Mouse (Mus musculus) midbrain, embryonic 13.5 days (tissue): ENCODE measurements at regions not wholly inside any gene's neighbourhood (a gene's known extent, or its start where the extent isn't known, plus 50 kb on each side); places are given as distances from the start of the nearest gene placed in this dataset.

Experiments
- ATAC-seq: fragments of 200-750 bp; cut with Nextera tagmentation; 2 replicates; pipeline ENCODE4 v1.8.0; 2017; ENCODE audit warnings: mild to moderate bottlenecking, moderate TSS enrichment, moderate library complexity
- H3K27ac ChIP-seq: fragments of 300-500 bp; sonication (generic); 2 replicates; pipeline ENCODE4 v1.5.1; 2015; ENCODE audit warnings: inconsistent platforms, mild to moderate bottlenecking, moderate library complexity
- H3K27me3 ChIP-seq: fragments of 300-500 bp; sonication (generic); 2 replicates; pipeline ENCODE4 v1.6.1; 2015; ENCODE audit warnings: mild to moderate bottlenecking, inconsistent platforms
- H3K36me3 ChIP-seq: fragments of 300-500 bp; sonication (generic); 2 replicates; pipeline ENCODE4 v1.6.1; 2015; ENCODE audit warnings: mild to moderate bottlenecking, inconsistent platforms
- H3K4me1 ChIP-seq: fragments of 300-500 bp; sonication (generic); replicated peaks from 2 replicates; pipeline ENCODE4 v1.6.1; 2015; ENCODE audit warnings: inconsistent platforms
- H3K4me2 ChIP-seq: fragments of 300-500 bp; sonication (generic); replicated peaks from 2 replicates; pipeline ENCODE4 v1.6.1; 2015; ENCODE audit warnings: moderate library complexity, mild to moderate bottlenecking, inconsistent platforms
- H3K4me3 ChIP-seq: fragments of 300-500 bp; sonication (generic); replicated peaks from 2 replicates; pipeline ENCODE4 v1.5.1; 2015; ENCODE audit warnings: mild to moderate bottlenecking, inconsistent platforms
- H3K9ac ChIP-seq: fragments of 300-500 bp; sonication (generic); replicated peaks from 2 replicates; pipeline ENCODE4 v1.6.1; 2015; ENCODE audit warnings: mild to moderate bottlenecking, inconsistent platforms
- H3K9me3 ChIP-seq: fragments of 300-500 bp; sonication (generic); 2 replicates; pipeline ENCODE4 v1.6.1; 2016; ENCODE audit warnings: mild to moderate bottlenecking, inconsistent platforms
- WGBS: fragments of 180-500 bp; shearing (Covaris S2); methylation state at CpG from one replicate; pipeline ENCODE4 v1.1.7; 2015; 5-methylcytosine and 5-hydroxymethylcytosine counted together

GRCm38 (mm10) chr4:105405728-105406127 is 248.6 kb downstream of the Plpp3 start:
- Histone ChIP-seq H3K36me3 (no peaks in the 10 kb centered on the region), H3K4me3 (no peak overlapping the region), H3K27me3 (no peaks in the 10 kb centered on the region), H3K9me3 (no peaks in the 10 kb centered on the region), H3K4me1 (no peaks in the 10 kb centered on the region), H3K27ac (no peak overlapping the region), H3K4me2 (no peak overlapping the region), H3K9ac (no peak overlapping the region)
- 92% methylated on average over 5 of the region's 5 CpGs for WGBS
- no peak for ATAC-seq

- 74% methylated on average over 14 of the region's 14 CpGs for WGBS
- Histone ChIP-seq H3K27ac (no peak overlapping the region), H3K4me3 (no peak overlapping the region), H3K4me2 (no peak overlapping the region), H3K9me3 (no peaks in the 10 kb centered on the region), H3K27me3 (no peaks in the 10 kb centered on the region), H3K36me3 (no peaks in the 10 kb centered on the region), H3K9ac (no peak overlapping the region), H3K4me1 (no peaks in the 10 kb centered on the region)
- no peak for ATAC-seq
Observed at GRCm38 (mm10) chr4:105406786-105407464, 249.8 kb downstream of the Plpp3 start.

- Histone ChIP-seq H3K9ac (no peak overlapping the region), H3K27me3 (no peaks in the 10 kb centered on the region), H3K4me1 (no peaks in the 10 kb centered on the region), H3K4me2 (no peak overlapping the region), H3K9me3 (no peaks in the 10 kb centered on the region), H3K36me3 (no peaks in the 10 kb centered on the region), H3K27ac (no peak overlapping the region), H3K4me3 (no peak overlapping the region)
- 88% methylated on average over 9 of the region's 9 CpGs for WGBS
- no peak for ATAC-seq
Observed at GRCm38 (mm10) chr4:105408896-105409295, 251.7 kb downstream of the Plpp3 start.

DNA sequence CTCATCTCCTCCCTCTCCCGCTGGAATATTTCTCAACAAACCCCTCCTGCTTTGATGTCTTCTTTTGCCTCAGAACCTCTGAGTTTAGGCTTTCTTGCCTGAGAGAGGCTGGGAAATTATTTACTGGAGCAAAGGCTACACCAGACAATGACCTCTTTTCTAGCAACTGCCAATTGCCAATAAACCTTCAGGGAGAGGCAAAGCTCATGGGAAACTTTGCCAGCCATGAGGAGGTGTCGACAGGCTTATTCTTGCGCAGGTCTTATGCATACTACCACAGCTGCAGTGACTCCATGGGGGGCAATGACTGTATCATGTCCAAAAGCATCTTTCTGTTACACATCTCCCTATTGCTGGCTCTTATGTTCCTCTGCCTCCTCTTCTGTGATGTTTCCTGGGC is 260.0 kb downstream of the Plpp3 start:
- no peak overlapping the region for H3K9ac ChIP-seq
- H3K4me2 ChIP-seq = no peak overlapping the region
- WGBS = 95% methylated on average over 3 of the region's 3 CpGs
- peaks cover 4% of the 10 kb centered on the region; the same call in 1 of the 2 replicates for H3K9me3 ChIP-seq
- no peaks in the 10 kb centered on the region for H3K36me3 ChIP-seq
- H3K27me3 ChIP-seq = no peaks in the 10 kb centered on the region
- ATAC-seq = no peak
- no peak overlapping the region for H3K4me3 ChIP-seq
- H3K27ac ChIP-seq = no peak overlapping the region
- no peaks in the 10 kb centered on the region for H3K4me1 ChIP-seq

DNA sequence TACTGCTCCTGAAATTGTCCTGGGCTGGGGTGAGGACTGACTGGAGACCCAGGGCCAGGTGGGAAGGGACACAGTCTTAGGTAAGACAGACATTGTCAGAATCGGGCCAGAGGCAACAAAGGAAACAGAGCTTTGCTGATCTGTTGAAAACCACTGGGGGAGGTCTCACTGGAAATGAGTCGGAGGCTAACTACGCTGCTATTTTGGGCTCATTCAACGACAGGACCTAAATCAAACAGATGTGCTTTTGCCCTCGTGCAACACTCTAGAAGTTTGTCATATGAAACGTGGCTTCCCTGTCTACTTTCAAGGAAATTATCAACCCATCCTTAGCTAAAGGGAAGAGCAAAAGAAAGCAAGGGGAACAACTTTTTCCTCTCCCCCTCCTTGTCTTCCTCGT is 265.3 kb downstream of the Plpp3 start:
- Histone ChIP-seq H3K9me3 (no peaks in the 10 kb centered on the region), H3K9ac (no peak overlapping the region), H3K4me3 (no peak overlapping the region), H3K4me2 (no peak overlapping the region), H3K27ac (no peak overlapping the region), H3K27me3 (no peaks in the 10 kb centered on the region), H3K4me1 (no peaks in the 10 kb centered on the region), H3K36me3 (no peaks in the 10 kb centered on the region)
- 75% methylated on average over 7 of the region's 7 CpGs for WGBS
- no peak for ATAC-seq

DNA sequence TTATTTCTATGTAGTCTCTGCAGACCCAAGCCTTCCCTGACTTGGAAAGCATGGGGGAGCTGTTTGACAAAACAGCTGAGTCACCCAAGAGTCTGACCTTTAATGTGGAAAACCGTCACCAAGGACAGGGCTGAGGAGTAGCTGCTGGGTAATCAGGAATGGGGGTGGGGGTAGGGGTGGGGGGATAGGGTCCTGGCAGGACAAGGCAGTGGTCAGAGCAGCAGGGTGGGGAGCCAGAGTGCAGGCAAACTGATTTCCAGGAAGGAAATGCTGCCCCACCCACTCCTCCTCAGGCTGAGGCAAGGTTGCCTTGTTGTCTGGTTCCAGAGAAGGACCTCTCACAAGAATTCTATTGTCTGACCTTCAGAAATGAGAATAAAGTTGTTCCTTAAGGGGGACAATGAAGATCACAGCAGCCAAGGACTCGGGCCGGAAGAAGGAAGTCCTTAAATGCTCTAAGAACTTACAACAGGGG is 266.6 kb downstream of the Plpp3 start:
- no peaks in the 10 kb centered on the region for H3K4me1 ChIP-seq
- no peak for ATAC-seq
- H3K9me3 ChIP-seq = no peaks in the 10 kb centered on the region
- H3K36me3 ChIP-seq = no peaks in the 10 kb centered on the region
- no peak overlapping the region for H3K4me3 ChIP-seq
- H3K27me3 ChIP-seq = no peaks in the 10 kb centered on the region
- no peak overlapping the region for H3K27ac ChIP-seq
- 79% methylated on average over 3 of the region's 3 CpGs for WGBS
- H3K4me2 ChIP-seq = no peak overlapping the region
- H3K9ac ChIP-seq = no peak overlapping the region

DNA sequence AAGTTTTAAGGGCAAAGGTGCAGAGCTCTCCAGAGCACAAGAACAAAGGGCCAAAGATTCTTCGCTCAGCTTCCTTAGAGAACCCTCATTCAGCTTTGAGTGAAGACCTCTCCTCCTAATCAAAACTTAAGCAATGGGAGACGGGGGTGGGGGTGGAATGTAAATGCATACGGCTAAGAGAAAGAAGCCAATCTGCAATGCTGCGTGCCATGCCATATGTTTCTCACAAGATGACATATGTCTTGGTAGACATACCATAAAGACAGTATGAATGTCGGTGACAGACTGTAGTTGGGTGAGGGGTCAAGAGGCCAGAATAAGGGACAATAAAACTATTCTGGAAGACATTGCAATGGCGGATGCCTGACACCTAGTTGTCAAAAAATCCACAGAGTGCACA is 267.9 kb downstream of the Plpp3 start:
- 67% methylated on average over 6 of the region's 6 CpGs for WGBS
- H3K36me3 ChIP-seq = no peaks in the 10 kb centered on the region

GRCm38 (mm10) chr4:105427581-105427980 is 270.4 kb downstream of the Plpp3 start:
- no peak overlapping the region for H3K4me2 ChIP-seq
- 80% methylated on average over 6 of the region's 6 CpGs for WGBS
- H3K4me1 ChIP-seq = no peaks in the 10 kb centered on the region
- no peaks in the 10 kb centered on the region for H3K9me3 ChIP-seq
- no peak overlapping the region for H3K27ac ChIP-seq
- H3K9ac ChIP-seq = no peak overlapping the region
- H3K27me3 ChIP-seq = no peaks in the 10 kb centered on the region
- H3K4me3 ChIP-seq = no peak overlapping the region
- no peak for ATAC-seq
- H3K36me3 ChIP-seq = no peaks in the 10 kb centered on the region

More for the DNA sequence above, 267.9 kb downstream of the Plpp3 start:
- Histone ChIP-seq H3K4me2 (no peak overlapping the region), H3K9ac (no peak overlapping the region), H3K27me3 (no peaks in the 10 kb centered on the region), H3K27ac (no peak overlapping the region), H3K9me3 (no peaks in the 10 kb centered on the region), H3K4me3 (no peak overlapping the region), H3K4me1 (no peaks in the 10 kb centered on the region)
- no peak for ATAC-seq

- Histone ChIP-seq H3K4me2 (no peak overlapping the region), H3K9ac (no peak overlapping the region), H3K4me3 (no peak overlapping the region), H3K36me3 (no peaks in the 10 kb centered on the region), H3K27me3 (no peaks in the 10 kb centered on the region), H3K27ac (no peak overlapping the region), H3K9me3 (no peaks in the 10 kb centered on the region), H3K4me1 (no peaks in the 10 kb centered on the region)
- 96% methylated on average over 6 of the region's 6 CpGs for WGBS
- ATAC-seq = no peak
Observed at GRCm38 (mm10) chr4:105429381-105430100, 272.4 kb downstream of the Plpp3 start.

DNA sequence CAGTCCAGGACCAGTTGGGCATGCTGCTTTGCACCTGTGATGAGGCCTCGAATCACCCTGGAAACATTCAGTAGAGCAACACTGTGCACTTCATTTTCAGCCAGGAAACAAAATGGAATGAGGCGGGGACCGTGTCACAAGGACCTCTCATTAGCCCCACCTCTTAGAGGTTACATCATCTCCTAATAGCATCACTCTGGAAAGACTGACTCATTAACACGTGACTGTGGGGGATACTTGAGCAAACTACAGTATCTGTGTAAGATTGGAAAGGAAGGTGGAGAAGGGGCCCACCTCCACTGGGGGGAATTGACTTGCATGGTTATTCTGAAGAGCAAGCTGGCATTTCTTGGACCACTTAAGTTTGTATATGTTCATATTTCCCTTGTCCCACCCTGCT is 275.3 kb downstream of the Plpp3 start:
- no peaks in the 10 kb centered on the region for H3K27me3 ChIP-seq
- H3K4me1 ChIP-seq = no peaks in the 10 kb centered on the region
- H3K9me3 ChIP-seq = no peaks in the 10 kb centered on the region
- WGBS = 87% methylated on average over 4 of the region's 4 CpGs
- no peak for ATAC-seq
- no peak overlapping the region for H3K4me2 ChIP-seq
- no peak overlapping the region for H3K9ac ChIP-seq
- H3K27ac ChIP-seq = no peak overlapping the region
- no peak overlapping the region for H3K4me3 ChIP-seq
- no peaks in the 10 kb centered on the region for H3K36me3 ChIP-seq

GRCm38 (mm10) chr4:105437141-105437540 is 280.0 kb downstream of the Plpp3 start:
- Histone ChIP-seq H3K9ac (no peak overlapping the region), H3K27ac (no peak overlapping the region), H3K4me1 (no peaks in the 10 kb centered on the region), H3K27me3 (no peaks in the 10 kb centered on the region), H3K4me3 (no peak overlapping the region), H3K36me3 (no peaks in the 10 kb centered on the region), H3K4me2 (no peak overlapping the region), H3K9me3 (no peaks in the 10 kb centered on the region)
- 84% methylated on average over 5 of the region's 5 CpGs for WGBS
- no peak for ATAC-seq

DNA sequence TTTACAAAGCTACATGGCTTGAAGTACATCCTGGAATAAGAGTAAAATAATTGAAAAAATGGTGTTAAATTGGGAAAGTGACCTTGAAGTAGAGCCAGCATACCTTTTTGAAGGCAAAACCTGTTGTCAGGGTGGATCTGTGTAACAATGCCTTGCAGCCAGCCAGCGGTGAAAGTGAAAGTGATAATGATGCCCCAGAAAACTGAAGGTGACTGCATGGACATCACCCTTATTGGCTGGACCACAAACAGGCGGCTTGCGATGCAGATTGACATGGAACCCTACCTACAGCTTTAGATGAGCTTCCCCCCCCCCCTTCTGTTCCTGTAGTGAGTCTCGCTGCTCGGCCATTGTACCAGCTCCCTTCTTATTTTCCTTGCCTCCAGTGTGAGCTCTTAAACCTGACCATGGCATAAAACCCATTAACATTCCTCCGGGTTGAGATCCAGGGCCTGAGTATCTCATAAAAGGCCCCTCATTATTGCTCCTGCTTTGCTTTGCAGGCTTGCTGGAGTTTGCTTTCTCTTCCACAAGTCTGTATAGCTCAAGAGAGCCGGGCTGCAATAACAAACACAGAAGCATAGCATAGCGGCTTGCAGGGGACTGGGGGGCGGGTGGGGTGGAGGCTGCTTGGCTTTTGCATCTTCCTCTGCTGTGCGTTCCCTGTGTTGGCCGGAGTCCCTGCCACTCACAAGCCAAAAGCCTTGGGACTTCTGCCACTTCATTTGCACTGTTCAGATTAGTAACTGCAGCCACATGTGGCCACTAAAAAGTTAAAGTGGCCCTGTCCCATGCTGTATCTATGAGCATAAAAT is 292.1 kb downstream of the Plpp3 start:
- H3K9ac ChIP-seq = no peak overlapping the region
- H3K4me1 ChIP-seq = 0 out of 2 replicates have a peak, but pooled peaks cover 7% of the 10 kb centered on the region
- WGBS = 50% methylated on average over 11 of the region's 11 CpGs
- no peaks in the 10 kb centered on the region for H3K36me3 ChIP-seq
- H3K4me3 ChIP-seq = no peak overlapping the region
- no peak overlapping the region for H3K4me2 ChIP-seq
- H3K27ac ChIP-seq = no peak overlapping the region
- no peaks in the 10 kb centered on the region for H3K9me3 ChIP-seq
- H3K27me3 ChIP-seq = no peaks in the 10 kb centered on the region
- no peak for ATAC-seq
